Mouse (Mus musculus) spleen, adult 10 weeks (tissue): ENCODE data around the gene Olfr921. TPM values are rescaled to one million over a fixed set of nuclear protein-coding genes. Genes with fewer than 3 reads are reported as not detected.

Experiments used
- polyA plus RNA-seq: library from polyadenylated mRNA; stranded (reverse); fragments of 350-450 nt; fragmentation: Illumina TruSeq; extraction: RNeasy Lipid Tissue Mini Kit (QIAGEN cat#74804); gene quantifications from one replicate; pipeline ENCODE4 v1.2.3, GENCODE M21; 2015; ENCODE audit warnings: low replicate concordance; ENCODE audit not compliant: insufficient read depth

The Olfr921 gene
- polyA plus RNA-seq: not detected

GRCm38 (mm10) chr9:38772768-38773167 lies at the start of gene Olfr921:
Olfr921 (plus strand) TSS chr9:38773068.

GRCm38 (mm10) chr9:38751999-38752398 lies 20.9 kb upstream of the Olfr921 start, which contains the start of gene Olfr920:
Olfr920 (plus strand) TSS chr9:38752299.

GRCm38 (mm10) chr9:38814314-38814713 lies 41.4 kb downstream of the Olfr921 start, which contains the start of gene Olfr922:
Olfr922 (plus strand) TSS chr9:38814614.

GRCm38 (mm10) chr9:38826245-38826644 lies 53.4 kb downstream of the Olfr921 start, which contains the start of gene Olfr923:
Olfr923 (plus strand) TSS chr9:38826545.

Other genes starting within 250 kb of the Olfr921 start
- gene Olfr910, start 235.2 kb upstream of the Olfr921 start, polyA plus RNA-seq: not detected
- gene Olfr912, start 192.9 kb upstream of the Olfr921 start, polyA plus RNA-seq: not detected
- gene Olfr913, start 180.3 kb upstream of the Olfr921 start, polyA plus RNA-seq: not detected
- gene Olfr914, start 168.0 kb upstream of the Olfr921 start, polyA plus RNA-seq: not detected
- not detected for gene Olfr916, start 113.2 kb upstream of the Olfr921 start, polyA plus RNA-seq
- gene Olfr917, start 107.2 kb upstream of the Olfr921 start, polyA plus RNA-seq: not detected
- gene Olfr918, start 98.5 kb upstream of the Olfr921 start, polyA plus RNA-seq: not detected
- not detected for gene Olfr919, start 69.4 kb upstream of the Olfr921 start, polyA plus RNA-seq
- gene Vwa5a, start 54.8 kb upstream of the Olfr921 start, polyA plus RNA-seq: 43.1 TPM
- gene Olfr920, start 20.8 kb upstream of the Olfr921 start, polyA plus RNA-seq: 0.32 TPM
- not detected for gene Olfr922, start 41.5 kb downstream of the Olfr921 start, polyA plus RNA-seq
- not detected for gene Olfr923, start 53.5 kb downstream of the Olfr921 start, polyA plus RNA-seq
- gene Olfr924, start 71.4 kb downstream of the Olfr921 start, polyA plus RNA-seq: not detected
- not detected for gene Olfr26, start 82.0 kb downstream of the Olfr921 start, polyA plus RNA-seq
- not detected for gene Olfr926, start 104.1 kb downstream of the Olfr921 start, polyA plus RNA-seq
- gene Olfr930, start 156.7 kb downstream of the Olfr921 start, polyA plus RNA-seq: not detected
- not detected for gene Olfr933, start 199.2 kb downstream of the Olfr921 start, polyA plus RNA-seq
- gene Olfr934, start 215.2 kb downstream of the Olfr921 start, polyA plus RNA-seq: not detected
- not detected for gene Olfr935, start 226.6 kb downstream of the Olfr921 start, polyA plus RNA-seq